Mouse (Mus musculus) neural tube, embryonic 15.5 days (tissue): ENCODE measurements around the gene Tmem252. TPM values are rescaled to one million over a fixed set of nuclear protein-coding genes. Genes with fewer than 3 reads are reported as not detected.

Experiments
- ATAC-seq: fragments of 200-750 bp; cut with Nextera tagmentation; 2 replicates; pipeline ENCODE4 v1.8.0; 2017; ENCODE audit warnings: mild to moderate bottlenecking, moderate TSS enrichment, moderate library complexity; ENCODE audit not compliant: low FRiP score
- H3K27ac ChIP-seq: fragments of 300-500 bp; sonication (generic); replicated peaks from 2 replicates; pipeline ENCODE4 v1.5.1; 2015; ENCODE audit warnings: mild to moderate bottlenecking, inconsistent platforms
- H3K27me3 ChIP-seq: fragments of 300-500 bp; sonication (generic); replicated peaks from 2 replicates; pipeline ENCODE4 v1.6.1; 2015; ENCODE audit warnings: inconsistent platforms
- H3K36me3 ChIP-seq: fragments of 300-500 bp; sonication (generic); 2 replicates; pipeline ENCODE4 v1.6.1; 2015; ENCODE audit warnings: inconsistent platforms
- H3K4me1 ChIP-seq: fragments of 300-500 bp; sonication (generic); 2 replicates; pipeline ENCODE4 v1.6.1; 2015; ENCODE audit warnings: inconsistent platforms
- H3K4me2 ChIP-seq: fragments of 300-500 bp; sonication (generic); 2 replicates; pipeline ENCODE4 v1.6.1; 2015; ENCODE audit warnings: inconsistent platforms, mild to moderate bottlenecking, moderate library complexity
- H3K4me3 ChIP-seq: fragments of 300-500 bp; sonication (generic); replicated peaks from 2 replicates; pipeline ENCODE4 v1.5.1; 2015; ENCODE audit warnings: mild to moderate bottlenecking, inconsistent platforms
- H3K9ac ChIP-seq: fragments of 300-500 bp; sonication (generic); replicated peaks from 2 replicates; pipeline ENCODE4 v1.6.1; 2015; ENCODE audit warnings: mild to moderate bottlenecking, inconsistent platforms
- H3K9me3 ChIP-seq: fragments of 300-500 bp; sonication (generic); replicated peaks from 2 replicates; pipeline ENCODE4 v1.6.1; 2016; ENCODE audit warnings: inconsistent platforms
- WGBS: fragments of 180-500 bp; shearing (Covaris S2); methylation state at CpG from one replicate; pipeline ENCODE4 v1.1.7; 2015; ENCODE audit warnings: mixed read lengths; 5-methylcytosine and 5-hydroxymethylcytosine counted together
- polyA plus RNA-seq: library from polyadenylated mRNA; unstranded; fragments of >200 nt; fragmentation: Nextera tagmentation; extraction: Ambion mirVana; gene quantifications from 2 replicates; pipeline ENCODE4 v1.2.1, GENCODE M21; 2015

The Tmem252 gene
- polyA plus RNA-seq, 1 experiment from 2014 or later, result 2.4 TPM

GRCm38 (mm10) chr19:24652342-24653019 lies 21.3 kb upstream of the Tmem252 start:
- Histone ChIP-seq H3K9me3 (no peaks in the 10 kb centered on the region), H3K27me3 (no peaks in the 10 kb centered on the region), H3K9ac (no peak overlapping the region), H3K4me2 (no peak overlapping the region), H3K27ac (no peak overlapping the region), H3K36me3 (no peaks in the 10 kb centered on the region), H3K4me1 (peaks cover 4% of the 10 kb centered on the region; the same call in 1 of the 2 replicates), H3K4me3 (no peak overlapping the region)
- no peak for ATAC-seq
- 35% methylated on average over 6 of the region's 6 CpGs for WGBS

GRCm38 (mm10) chr19:24653230-24653799 lies 20.5 kb upstream of the Tmem252 start:
- Histone ChIP-seq H3K27me3 (no peaks in the 10 kb centered on the region), H3K27ac (no peak overlapping the region), H3K4me3 (no peak overlapping the region), H3K9me3 (no peaks in the 10 kb centered on the region), H3K4me2 (no peak overlapping the region), H3K4me1 (peaks cover 4% of the 10 kb centered on the region; the same call in 1 of the 2 replicates), H3K9ac (no peak overlapping the region), H3K36me3 (no peaks in the 10 kb centered on the region)
- WGBS, result 78% methylated on average over 9 of the region's 9 CpGs
- no peak for ATAC-seq

GRCm38 (mm10) chr19:24656981-24657380 lies 16.8 kb upstream of the Tmem252 start:
- WGBS, result 87% methylated on average over 3 of the region's 3 CpGs
- ATAC-seq, result no peak
- no peak overlapping the region for H3K4me3 ChIP-seq
- no peaks in the 10 kb centered on the region for H3K36me3 ChIP-seq
- H3K27ac ChIP-seq, result no peak overlapping the region
- peaks cover 4% of the 10 kb centered on the region; the same call in 1 of the 2 replicates for H3K4me1 ChIP-seq
- H3K27me3 ChIP-seq, result no peaks in the 10 kb centered on the region
- no peak overlapping the region for H3K9ac ChIP-seq
- no peak overlapping the region for H3K4me2 ChIP-seq
- H3K9me3 ChIP-seq, result no peaks in the 10 kb centered on the region

- no peak for ATAC-seq
- Histone ChIP-seq H3K4me2 (no peak overlapping the region), H3K36me3 (no peaks in the 10 kb centered on the region), H3K9me3 (no peaks in the 10 kb centered on the region), H3K4me1 (no peaks in the 10 kb centered on the region), H3K27me3 (no peaks in the 10 kb centered on the region), H3K4me3 (no peak overlapping the region), H3K9ac (no peak overlapping the region), H3K27ac (no peak overlapping the region)
- WGBS, result 99% methylated on average over 2 of the region's 2 CpGs
Measured at GRCm38 (mm10) chr19:24662346-24662745, 11.5 kb upstream of the Tmem252 start.

GRCm38 (mm10) chr19:24665771-24666170 lies 8.0 kb upstream of the Tmem252 start:
- H3K27ac ChIP-seq, result no peak overlapping the region
- WGBS, result 83% methylated on average over 11 of the region's 11 CpGs
- H3K4me3 ChIP-seq, result no peak overlapping the region
- no peaks in the 10 kb centered on the region for H3K27me3 ChIP-seq
- no peaks in the 10 kb centered on the region for H3K9me3 ChIP-seq
- no peaks in the 10 kb centered on the region for H3K36me3 ChIP-seq
- H3K4me2 ChIP-seq, result no peak overlapping the region
- no peaks in the 10 kb centered on the region for H3K4me1 ChIP-seq
- H3K9ac ChIP-seq, result no peak overlapping the region
- ATAC-seq, result no peak

- Histone ChIP-seq H3K27ac (no peak overlapping the region), H3K36me3 (no peaks in the 10 kb centered on the region), H3K4me1 (no peaks in the 10 kb centered on the region), H3K4me2 (no peak overlapping the region), H3K9me3 (no peaks in the 10 kb centered on the region), H3K9ac (no peak overlapping the region), H3K4me3 (no peak overlapping the region), H3K27me3 (no peaks in the 10 kb centered on the region)
- 63% methylated on average over 3 of the region's 3 CpGs for WGBS
- no peak for ATAC-seq
Measured at GRCm38 (mm10) chr19:24667527-24667926, 6.3 kb upstream of the Tmem252 start.

GRCm38 (mm10) chr19:24671571-24671970 lies 2.2 kb upstream of the Tmem252 start:
- no peaks in the 10 kb centered on the region for H3K9me3 ChIP-seq

GRCm38 (mm10) chr19:24672366-24672960 lies 1.3 kb upstream of the Tmem252 start:
- no peak for ATAC-seq
- WGBS, result 78% methylated on average over 10 of the region's 10 CpGs
- H3K9me3 ChIP-seq, result no peaks in the 10 kb centered on the region
- H3K9ac ChIP-seq, result no peak overlapping the region
- no peak overlapping the region for H3K27ac ChIP-seq
- H3K4me1 ChIP-seq, result no peaks in the 10 kb centered on the region
- H3K4me2 ChIP-seq, result no peak overlapping the region
- H3K36me3 ChIP-seq, result no peaks in the 10 kb centered on the region
- H3K27me3 ChIP-seq, result no peaks in the 10 kb centered on the region
- H3K4me3 ChIP-seq, result no peak overlapping the region

More at GRCm38 (mm10) chr19:24671571-24671970, 2.2 kb upstream of the Tmem252 start:
- H3K36me3 ChIP-seq, result no peaks in the 10 kb centered on the region
- H3K27me3 ChIP-seq, result no peaks in the 10 kb centered on the region
- no peak overlapping the region for H3K4me2 ChIP-seq
- ATAC-seq, result no peak
- no peak overlapping the region for H3K4me3 ChIP-seq
- 68% methylated on average over 3 of the region's 3 CpGs for WGBS
- H3K9ac ChIP-seq, result no peak overlapping the region
- H3K27ac ChIP-seq, result no peak overlapping the region
- H3K4me1 ChIP-seq, result no peaks in the 10 kb centered on the region

- H3K27me3 ChIP-seq, result no peaks in the 10 kb centered on the region
- no peak overlapping the region for H3K9ac ChIP-seq
- no peaks in the 10 kb centered on the region for H3K36me3 ChIP-seq
- H3K4me1 ChIP-seq, result no peaks in the 10 kb centered on the region
- no peak overlapping the region for H3K4me3 ChIP-seq
- no peak overlapping the region for H3K27ac ChIP-seq
- H3K4me2 ChIP-seq, result no peak overlapping the region
- ATAC-seq, result no peak
- H3K9me3 ChIP-seq, result no peaks in the 10 kb centered on the region
- 89% methylated on average over 10 of the region's 10 CpGs for WGBS
Measured at GRCm38 (mm10) chr19:24673331-24673730, 477 bp upstream of the Tmem252 start.

- no peaks in the 10 kb centered on the region for H3K27me3 ChIP-seq
- 93% methylated on average over 7 of the region's 7 CpGs for WGBS
Measured at GRCm38 (mm10) chr19:24676429-24676828, 2.6 kb downstream of the Tmem252 start.

GRCm38 (mm10) chr19:24677242-24677984 lies 3.6 kb downstream of the Tmem252 start:
- Histone ChIP-seq H3K27ac (no peak overlapping the region), H3K4me2 (no peak overlapping the region), H3K27me3 (no peaks in the 10 kb centered on the region), H3K36me3 (no peaks in the 10 kb centered on the region), H3K9ac (no peak overlapping the region), H3K4me1 (no peaks in the 10 kb centered on the region), H3K4me3 (no peak overlapping the region), H3K9me3 (no peaks in the 10 kb centered on the region)
- ATAC-seq, result no peak
- WGBS, result 79% methylated on average over 8 of the region's 8 CpGs

More at GRCm38 (mm10) chr19:24676429-24676828, 2.6 kb downstream of the Tmem252 start:
- H3K4me1 ChIP-seq, result no peaks in the 10 kb centered on the region
- H3K27ac ChIP-seq, result no peak overlapping the region
- ATAC-seq, result no peak
- H3K4me3 ChIP-seq, result no peak overlapping the region
- no peak overlapping the region for H3K4me2 ChIP-seq
- no peak overlapping the region for H3K9ac ChIP-seq
- no peaks in the 10 kb centered on the region for H3K9me3 ChIP-seq
- H3K36me3 ChIP-seq, result no peaks in the 10 kb centered on the region
